Mouse (Mus musculus) spleen, postnatal 4 days (tissue): ENCODE results near the gene Zfp628.
"Not testable (repeated sequence)": the region's sequence is repeated elsewhere in the genome, so short reads cannot be mapped to it uniquely, and the experiment has no call there.

ENCODE experiments used
- DNase-seq, 2 experiments: peaks; one replicate each; pipeline ENCODE4 v3.0.0; 2022; ENCODE audit warnings: low spot score in 2 of 2

The Zfp628 gene

DNA sequence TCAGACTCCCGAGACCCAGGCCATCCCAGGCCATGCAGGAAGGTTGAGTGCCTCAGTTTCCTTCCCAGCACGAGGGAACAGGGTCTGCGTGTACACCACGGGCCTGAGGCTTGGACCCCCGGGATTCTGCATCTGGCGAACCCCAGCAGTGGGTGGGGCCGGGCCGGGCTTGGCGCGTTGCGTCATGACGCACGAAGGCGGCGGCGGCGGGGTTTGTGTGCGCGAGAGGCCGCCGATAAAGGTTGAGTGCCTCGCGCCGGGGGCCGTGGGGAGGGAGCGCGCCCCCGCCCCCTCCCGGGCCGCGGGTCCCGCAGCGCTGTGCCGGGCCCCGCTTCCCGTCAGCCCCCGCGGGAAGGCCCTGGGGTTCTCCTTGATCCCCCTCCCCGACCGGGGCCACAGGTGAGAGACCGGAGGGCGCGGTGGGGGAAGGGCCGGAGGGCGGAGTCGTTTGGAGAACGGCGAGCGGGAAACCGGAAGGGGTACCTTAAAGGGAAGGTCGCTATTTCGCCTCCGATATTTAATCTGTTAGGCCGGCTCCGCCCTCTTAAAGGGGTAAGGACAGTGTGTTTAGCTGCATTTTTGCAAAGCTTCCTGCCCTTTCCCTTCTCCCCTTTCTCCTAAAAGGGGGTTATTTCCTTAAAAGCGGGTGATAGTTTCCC is at the start of gene Zfp628:
TSS of gene Zfp628 (plus strand) at position 211 of the 659 bp plus-strand sequence.
- DNase-seq, result peak; percentile 92 to 97

GRCm38 (mm10) chr7:4865579-4866493 is 49.2 kb upstream of the Zfp628 start:
- peak; percentile 94 to 95 for DNase-seq

- no peak for DNase-seq
Observed at GRCm38 (mm10) chr7:4866631-4867180, 48.3 kb upstream of the Zfp628 start.

DNA sequence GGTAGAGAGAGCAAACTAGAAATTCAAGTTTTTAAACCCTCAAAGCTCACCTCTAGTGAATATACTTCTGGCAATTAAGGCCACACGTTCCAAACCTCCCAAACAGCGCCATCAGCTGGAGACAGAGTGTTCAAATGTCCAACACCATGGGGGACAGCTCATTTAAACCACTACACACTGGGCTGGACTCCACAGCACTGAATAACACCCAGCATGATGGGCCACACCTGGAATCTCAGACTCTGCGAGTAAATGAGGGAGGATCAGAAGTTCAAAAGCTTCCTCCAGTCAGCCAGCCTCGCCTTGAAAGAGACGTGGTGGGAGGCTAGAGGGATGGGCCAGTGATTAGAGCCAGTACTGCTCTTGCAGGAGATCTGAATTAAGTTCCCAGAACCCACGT is 44.9 kb upstream of the Zfp628 start, which contains the start of gene Isoc2b:
TSS of gene Isoc2b (minus strand) at position 126 of the 400 bp plus-strand sequence.
- DNase-seq, result no peak

GRCm38 (mm10) chr7:4876753-4877221 is 38.2 kb upstream of the Zfp628 start, which contains the start of gene Isoc2a:
TSS of gene Isoc2a (plus strand) at chr7:4877153.
- DNase-seq, result peak; percentile 83 to 86

DNA sequence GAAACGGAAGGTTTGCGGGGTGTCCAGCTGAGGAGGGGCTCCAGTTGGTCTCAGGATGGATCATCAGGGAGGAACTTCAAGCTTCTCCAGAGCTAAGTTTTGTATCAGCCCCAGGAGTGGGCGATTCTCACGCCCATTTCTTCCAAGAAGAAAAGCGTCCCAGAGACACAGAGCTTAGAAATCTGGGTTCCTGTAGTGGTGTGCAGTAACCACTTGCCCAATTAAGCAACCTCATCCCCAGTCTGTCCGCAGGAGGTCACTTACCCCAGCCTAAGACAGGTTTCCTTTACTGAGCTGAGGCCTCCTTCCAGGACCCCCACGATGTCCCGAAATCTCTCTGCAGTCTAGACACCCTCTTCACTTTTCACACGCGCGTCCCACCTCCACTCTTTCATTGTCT is 37.8 kb upstream of the Zfp628 start:
- DNase-seq, result no peak

GRCm38 (mm10) chr7:4878186-4878585 is 36.8 kb upstream of the Zfp628 start:
- DNase-seq, result no peak

GRCm38 (mm10) chr7:4879036-4879435 is 36.0 kb upstream of the Zfp628 start:
- not testable (repeated sequence) for DNase-seq

DNA sequence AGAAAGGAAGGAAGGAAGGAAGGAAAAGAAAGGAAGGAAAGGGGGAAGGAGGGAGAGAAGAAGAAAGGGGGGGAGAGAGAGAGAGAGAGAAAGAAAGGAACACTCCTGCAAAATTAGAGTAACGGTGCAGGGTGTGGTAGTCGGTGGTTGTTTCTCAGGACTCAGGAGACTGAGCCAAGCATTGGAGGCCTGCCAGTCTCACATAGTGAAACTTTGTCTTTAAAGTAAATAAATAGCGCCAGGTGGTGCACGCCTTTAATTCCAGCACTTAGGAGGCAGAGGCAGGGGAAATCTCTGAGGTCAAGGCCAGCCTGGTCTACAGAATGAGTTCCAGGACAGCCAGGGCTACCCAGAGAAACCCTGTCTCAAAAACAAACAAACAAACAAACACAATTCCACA is 28.3 kb upstream of the Zfp628 start:
- DNase-seq, result no peak

- DNase-seq, result no peak
Observed at GRCm38 (mm10) chr7:4895186-4895585, 19.8 kb upstream of the Zfp628 start.

DNA sequence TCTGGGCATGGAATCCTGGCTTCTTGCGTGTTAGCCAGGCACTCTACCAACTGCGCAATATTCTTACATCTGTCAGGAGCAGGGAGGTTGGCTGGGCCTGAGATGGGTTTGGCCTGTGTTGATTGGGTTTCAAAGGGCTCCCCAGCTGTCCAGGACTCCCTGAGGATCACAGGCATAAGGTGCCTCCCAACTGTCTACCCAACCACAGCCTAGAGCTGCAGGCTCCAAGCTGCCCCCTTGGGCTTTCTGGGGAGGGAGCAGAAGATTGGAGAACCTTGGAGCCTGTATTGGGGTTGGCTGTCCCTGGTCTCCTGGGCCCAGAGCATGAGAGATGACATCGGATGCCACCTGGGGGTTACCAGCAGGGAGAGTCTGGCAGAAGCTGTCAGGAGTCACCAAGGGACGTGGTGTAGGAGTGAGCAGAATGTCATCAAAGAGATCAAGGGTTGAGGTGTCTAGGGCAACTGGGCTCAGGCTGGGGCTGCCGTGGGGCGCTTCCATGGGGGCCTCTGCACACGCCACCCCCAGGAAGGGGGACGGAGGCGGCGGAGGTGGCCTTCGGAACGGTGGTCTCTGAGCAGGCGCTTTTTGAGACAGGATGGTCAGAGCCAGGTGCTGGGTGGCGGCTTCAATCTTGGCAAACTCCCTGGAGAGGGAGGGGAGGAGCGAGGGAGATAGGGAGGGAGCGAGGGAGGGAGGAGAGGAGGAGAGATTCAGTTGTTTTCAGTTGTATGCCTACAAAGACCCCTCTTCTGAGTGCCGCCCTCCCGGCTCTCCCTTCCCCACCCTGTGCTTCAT is 16.0 kb upstream of the Zfp628 start:
- no peak for DNase-seq

DNA sequence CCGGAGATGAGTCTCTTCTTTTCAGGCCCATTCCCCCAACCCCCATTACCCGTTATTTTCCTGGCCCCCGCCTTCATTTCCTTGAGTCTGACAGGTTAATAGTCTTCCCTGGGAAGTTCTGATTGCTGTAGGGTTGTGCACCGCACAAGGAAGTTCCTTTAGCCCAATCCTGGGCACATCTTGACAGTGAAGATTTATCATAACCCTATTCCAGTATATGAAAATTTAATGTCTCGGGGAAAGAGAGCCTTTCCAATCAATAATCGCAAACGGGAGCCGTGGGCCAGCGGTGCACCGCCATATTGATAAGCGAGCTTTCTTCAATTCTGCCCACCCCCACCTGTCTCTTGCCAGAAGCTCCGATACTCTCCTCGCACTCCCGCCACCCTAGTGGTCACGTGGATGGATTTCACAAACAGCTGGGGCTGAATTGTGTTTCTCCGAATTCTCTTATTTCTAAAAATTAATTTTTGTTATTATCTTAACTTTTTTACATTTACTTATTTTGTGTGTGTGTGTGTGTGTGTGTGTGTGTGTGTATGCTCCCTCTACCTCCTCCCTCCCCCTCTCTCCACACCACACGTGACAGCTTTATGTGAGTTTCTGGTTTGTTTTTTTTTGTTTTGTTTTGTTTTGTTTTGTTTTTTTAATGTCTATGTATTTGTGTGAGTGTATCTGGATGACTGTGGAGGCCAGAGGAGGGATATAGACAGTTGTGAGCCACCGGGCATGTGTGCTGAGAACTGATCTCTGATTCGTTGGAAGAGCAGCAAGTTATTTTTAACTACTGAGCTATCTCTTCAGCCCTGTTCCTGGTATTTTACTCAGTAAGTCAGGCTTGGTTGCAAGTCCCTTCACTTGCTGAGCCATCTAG is 15.1 kb upstream of the Zfp628 start:
- DNase-seq, result no peak

- DNase-seq, result no peak
Observed at GRCm38 (mm10) chr7:4900523-4900851, 14.5 kb upstream of the Zfp628 start.

GRCm38 (mm10) chr7:4901171-4901570 is 13.8 kb upstream of the Zfp628 start:
- peak; percentile 68 to 85 for DNase-seq

DNA sequence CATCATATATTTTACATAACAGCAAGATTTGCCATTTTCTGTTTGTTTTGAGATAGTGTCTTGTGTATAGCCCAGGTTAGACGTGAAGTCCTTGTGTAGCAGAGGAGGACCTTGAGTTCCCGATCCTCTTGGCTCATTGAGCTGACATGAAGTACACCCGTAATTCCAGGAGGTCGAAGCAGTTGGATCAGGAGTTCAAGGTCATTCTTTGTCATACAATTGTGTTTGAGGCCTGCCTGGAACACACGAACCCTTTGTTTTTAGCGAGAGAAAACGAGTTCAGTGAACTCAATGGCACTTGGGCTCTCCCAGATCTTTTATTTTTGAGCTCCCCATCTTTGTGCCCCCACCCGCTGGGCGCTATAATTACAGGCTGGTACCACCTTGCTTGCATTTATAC is 12.6 kb upstream of the Zfp628 start:
- no peak for DNase-seq

GRCm38 (mm10) chr7:4906466-4906950 is 8.5 kb upstream of the Zfp628 start, which contains the start of gene Gm36210:
TSS of gene Gm36210 (minus strand) at chr7:4906516.
- no peak for DNase-seq

DNA sequence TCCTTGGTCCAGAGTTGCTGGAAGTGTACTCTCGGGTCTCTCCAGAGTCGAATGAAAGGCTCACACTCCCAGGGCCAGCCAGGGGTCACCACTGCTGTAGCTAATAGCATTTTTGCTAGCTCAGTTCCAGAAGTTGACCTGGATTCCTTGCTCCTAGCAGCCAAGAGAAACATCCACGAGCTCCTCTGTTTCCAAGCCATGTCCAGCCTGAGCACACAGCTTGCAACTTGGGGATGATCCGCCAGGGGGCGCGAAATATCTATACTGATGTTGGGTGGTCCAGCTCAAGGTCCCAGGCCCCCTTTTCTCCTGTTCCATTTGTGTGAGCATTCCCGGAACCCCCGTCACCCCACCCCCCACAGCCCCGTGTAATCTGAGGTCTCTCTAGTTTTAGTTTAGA is 3.5 kb upstream of the Zfp628 start:
- peak; percentile 44 to 79 for DNase-seq

GRCm38 (mm10) chr7:4912248-4912647 is 2.8 kb upstream of the Zfp628 start:
- DNase-seq, result no peak

DNA sequence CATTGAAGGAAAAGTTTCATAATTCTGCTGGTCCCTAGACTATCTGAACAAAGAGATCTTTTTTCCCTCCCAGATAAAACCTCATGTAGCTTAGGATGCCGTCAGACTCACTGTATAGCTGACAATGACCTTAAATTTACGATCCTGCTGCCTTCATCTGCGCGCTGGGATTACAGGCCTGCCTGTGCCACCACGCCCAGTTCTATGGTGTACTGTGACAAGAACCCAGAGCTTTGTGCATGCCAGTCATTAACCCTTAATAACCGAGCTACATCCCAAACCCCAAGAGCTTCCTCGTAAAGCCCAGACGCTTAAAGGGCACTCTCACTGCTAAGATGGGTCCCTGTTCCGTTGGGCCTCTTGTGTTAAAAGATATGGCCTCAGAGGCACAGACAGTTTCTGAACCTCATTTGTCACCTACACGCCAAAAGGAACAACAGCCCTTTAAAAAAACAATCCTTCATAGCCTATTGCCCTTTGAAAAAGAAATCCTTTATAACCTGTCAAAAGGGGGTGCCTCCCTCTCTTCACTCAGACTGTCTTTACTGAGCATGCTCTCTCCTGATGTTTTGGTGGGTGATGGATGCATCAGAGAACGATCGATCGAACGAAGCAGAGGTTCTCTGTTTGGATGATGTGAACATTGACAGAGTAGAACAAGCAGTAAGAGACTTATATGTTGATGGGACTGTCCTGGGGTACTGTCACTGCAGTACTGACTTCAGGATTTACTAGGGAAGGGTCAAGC is 826 bp downstream of the Zfp628 start:
- peak in 1 of 2 experiments; percentile 67 for DNase-seq

GRCm38 (mm10) chr7:4917494-4917893 is 2.5 kb downstream of the Zfp628 start:
- DNase-seq, result no peak
